Mouse (Mus musculus) bone marrow, adult 2 months (tissue): ENCODE results near the gene Chst13. TPM values are rescaled to one million over a fixed set of nuclear protein-coding genes. Genes with fewer than 3 reads are reported as not detected.

Source experiments
- H3K27ac ChIP-seq: fragments of 200-500 bp; 2 replicates; pipeline ENCODE4 v1.5.1; 2012; ENCODE audit warnings: low read depth, mild to moderate bottlenecking, control low read depth, inconsistent platforms, low read length; ENCODE audit not compliant: control insufficient read depth, poor library complexity, insufficient read depth
- H3K4me1 ChIP-seq: fragments of 200-500 bp; 2 replicates; pipeline ENCODE4 v1.6.1; 2011; ENCODE audit warnings: low read length; ENCODE audit not compliant: control insufficient read depth, insufficient read depth
- H3K4me3 ChIP-seq: fragments of 200-500 bp; replicated peaks from 2 replicates; pipeline ENCODE3; 2011; ENCODE audit warnings: mild to moderate bottlenecking, low read depth, low read length, control low read depth; ENCODE audit not compliant: control insufficient read depth
- CTCF ChIP-seq: fragments of 200-500 bp; IDR thresholded peaks from 2 replicates; pipeline ENCODE4 v1.5.1; 2011; ENCODE audit warnings: low read length, control low read depth; ENCODE audit not compliant: control insufficient read depth, insufficient read depth
- POLR2A ChIP-seq: fragments of 200-500 bp; IDR thresholded peaks from 2 replicates; pipeline ENCODE4 v1.6.1; 2011; ENCODE audit warnings: low read depth, mild to moderate bottlenecking, control low read depth, low read length, borderline replicate concordance; ENCODE audit not compliant: control insufficient read depth
- WGBS: fragments of 180-500 bp; shearing (Covaris S2); methylation state at CpG from one replicate; pipeline ENCODE4 v1.1.7; 2018; 5-methylcytosine and 5-hydroxymethylcytosine counted together
- polyA plus RNA-seq: library from polyadenylated mRNA; stranded (reverse); fragments of >200 nt; gene quantifications from 2 replicates; pipeline ENCODE4 v1.2.4, GENCODE M21; 2011; ENCODE audit warnings: low replicate concordance; ENCODE audit not compliant: missing spikeins, insufficient read depth, insufficient read length

The Chst13 gene
- polyA plus RNA-seq, 1 experiment: 2.4 TPM

GRCm38 (mm10) chr6:90315961-90316360 is 9.0 kb downstream of the Chst13 start:
- peaks cover 2% of the 10 kb centered on the region; the same call in 1 of the 2 replicates for H3K4me1 ChIP-seq
- H3K27ac ChIP-seq: no peak overlapping the region
- TF ChIP-seq POLR2A: no peak
- TF ChIP-seq CTCF: no peak
- H3K4me3 ChIP-seq: no peak overlapping the region
- 74% methylated on average over 5 of the region's 5 CpGs for WGBS

GRCm38 (mm10) chr6:90308839-90309778 is 15.9 kb downstream of the Chst13 start:
- Histone ChIP-seq H3K4me3 (no peak overlapping the region), H3K4me1 (no peaks in the 10 kb centered on the region), H3K27ac (no peak overlapping the region)
- WGBS: 84% methylated on average over 87 of the region's 87 CpGs
- TF ChIP-seq POLR2A (no peak), CTCF (no peak)

- 73% methylated on average over 6 of the region's 6 CpGs for WGBS
- H3K27ac ChIP-seq: no peak overlapping the region
- H3K4me1 ChIP-seq: no peaks in the 10 kb centered on the region; the same call in 1 of the 2 replicates
- TF ChIP-seq POLR2A (no peak), CTCF (no peak)
- no peak overlapping the region for H3K4me3 ChIP-seq
Observed at GRCm38 (mm10) chr6:90306315-90306975, 18.5 kb downstream of the Chst13 start.

- WGBS: 84% methylated on average over 1 of the region's 1 CpGs
- no peak for TF ChIP-seq POLR2A
- no peak within 1 kb of the TSS for H3K27ac ChIP-seq
- no peaks in the 10 kb centered on the region; the same call in 1 of the 2 replicates for H3K4me1 ChIP-seq
- no peak within 1 kb of the TSS for H3K4me3 ChIP-seq
Observed at GRCm38 (mm10) chr6:90300919-90301318, 24.1 kb downstream of the Chst13 start, which contains the start of gene BC048671. Gene BC048671, plus strand, starts transcription at chr6:90301219.

- Histone ChIP-seq H3K4me1 (no peaks in the 10 kb centered on the region), H3K4me3 (no peak overlapping the region), H3K27ac (no peak overlapping the region)
- 48% methylated on average over 12 of the region's 12 CpGs for WGBS
- no peak for TF ChIP-seq POLR2A
- TF ChIP-seq CTCF: no peak
Observed at GRCm38 (mm10) chr6:90288265-90288664, 36.7 kb downstream of the Chst13 start.

Other genes with a start within 250 kb of the Chst13 start
- gene Vmn1r49, start 246.7 kb downstream of the Chst13 start, polyA plus RNA-seq: not detected in 2 replicates
- gene Vmn1r50, start 223.8 kb downstream of the Chst13 start, polyA plus RNA-seq: not detected in 2 replicates
- not detected in 2 replicates for gene Vmn1r51, start 202.6 kb downstream of the Chst13 start, polyA plus RNA-seq
- not detected in 2 replicates for gene Vmn1r52, start 150.4 kb downstream of the Chst13 start, polyA plus RNA-seq
- gene V1ra8, start 122.4 kb downstream of the Chst13 start, polyA plus RNA-seq: not detected in 2 replicates
- not detected in 2 replicates for gene Vmn1r53, start 100.7 kb downstream of the Chst13 start, polyA plus RNA-seq
- gene Vmn1r54, start 78.9 kb downstream of the Chst13 start, polyA plus RNA-seq: not detected in 2 replicates
- gene BC048671, start 24.0 kb downstream of the Chst13 start, polyA plus RNA-seq: not detected in 2 replicates
- gene Uroc1, start 8.1 kb upstream of the Chst13 start, polyA plus RNA-seq: 1.1 and 2.5 TPM in 2 replicates
- gene Zxdc, start 44.3 kb upstream of the Chst13 start, polyA plus RNA-seq: 3.9 and 5.1 TPM in 2 replicates
- gene Cfap100, start 103.6 kb upstream of the Chst13 start, polyA plus RNA-seq: 0.72 TPM in 1 of 2 replicates, not detected in the other
- gene Klf15, start 137.4 kb upstream of the Chst13 start, polyA plus RNA-seq: 2.5 TPM in 1 of 2 replicates, not detected in the other
- gene Aldh1l1, start 161.2 kb upstream of the Chst13 start, polyA plus RNA-seq: 2.3 and 4.5 TPM in 2 replicates